ENCODE assay signal across 11 mouse cellular contexts in genomic region chr4:122902156-122902555, GRCm38 (mm10). TPM values are rescaled to one million over a fixed set of nuclear protein-coding genes. Genes with fewer than 3 reads are reported as not detected.
DNase-seq lines count a peak whose midpoint lies in the region; ATAC-seq and TF ChIP-seq lines count a peak whose summit lies in the region.
"Had no signal": no experiment of that assay in that cellular context is flagged by ENCODE, and none has a peak within 500 bp of the region (broad histone marks: within the 10 kb centered on the region; RNA-seq: fewer than 3 reads in every experiment).

No protein-coding gene starts in this region.

- H3K9ac ChIP-seq in lung, embryonic 14.5 days, result no peak overlapping the region
- H3K9ac ChIP-seq in hindbrain, embryonic 13.5 days, result no peak overlapping the region
- H3K9ac ChIP-seq: limb, embryonic 15.5 days; neural tube, embryonic 13.5 days had no signal

- intact Hi-C loops in gastrocnemius, postnatal 14 days (cut with DNase I; ENCODE audit: low total_unique reads), result no loop called here

- H3K27me3 ChIP-seq in lung, embryonic 14.5 days (ENCODE audit: insufficient read depth, low read length), result no peaks in the 10 kb centered on the region
- H3K27me3 ChIP-seq in hindbrain, embryonic 13.5 days, result no peaks in the 10 kb centered on the region
- H3K27me3 ChIP-seq: limb, embryonic 15.5 days; neural tube, embryonic 13.5 days had no signal

- no peaks in the 10 kb centered on the region for H3K9me3 ChIP-seq in lung, embryonic 14.5 days (ENCODE audit: low read depth, low read length)
- H3K9me3 ChIP-seq in hindbrain, embryonic 13.5 days, result no peaks in the 10 kb centered on the region
- H3K9me3 ChIP-seq: limb, embryonic 15.5 days; neural tube, embryonic 13.5 days had no signal

- no peak for ATAC-seq in lung, embryonic 14.5 days (ENCODE audit: insufficient read depth)
- peak; percentile 77 for ATAC-seq in megakaryocyte-erythroid progenitor cell, adult 5-6 weeks (replicated peaks; ENCODE audit: low FRiP score, low TSS enrichment, poor library complexity, severe bottlenecking)
- ATAC-seq in hindbrain, embryonic 13.5 days (ENCODE audit: low FRiP score), result no peak
- ATAC-seq: activated CD4-positive, CD25-positive, alpha-beta regulatory T cell, adult 4 months had no signal

- H3K36me3 ChIP-seq in lung, embryonic 14.5 days (ENCODE audit: insufficient read depth), result no peaks in the 10 kb centered on the region
- no peaks in the 10 kb centered on the region for H3K36me3 ChIP-seq in hindbrain, embryonic 13.5 days
- H3K36me3 ChIP-seq: limb, embryonic 15.5 days; neural tube, embryonic 13.5 days had no signal

- peak; percentile 43 for TF ChIP-seq CTCF in lung, embryonic 14.5 days (IDR thresholded peaks at IDR 0.05; ENCODE audit: low read depth)

- 20% methylated on average over 6 of the region's 6 CpGs for WGBS in lung, embryonic 14.5 days
- 29% methylated on average over 6 of the region's 6 CpGs for WGBS in hindbrain, embryonic 13.5 days

- no peak overlapping the region for H3K27ac ChIP-seq in lung, embryonic 14.5 days (ENCODE audit: low read depth)
- H3K27ac ChIP-seq in hindbrain, embryonic 13.5 days, result no peak overlapping the region
- H3K27ac ChIP-seq: limb, embryonic 15.5 days; neural tube, embryonic 13.5 days had no signal

- no peak overlapping the region for H3K4me2 ChIP-seq in lung, embryonic 14.5 days
- no peak overlapping the region for H3K4me2 ChIP-seq in hindbrain, embryonic 13.5 days
- H3K4me2 ChIP-seq: limb, embryonic 15.5 days; neural tube, embryonic 13.5 days had no signal

- DNase-seq in gastrocnemius, postnatal 14 days, result peak; percentile 22
- no peak for DNase-seq in gastrocnemius, adult 8-10 months (ENCODE audit: low spot score in 2 of 2)
- peak; percentile 35 for DNase-seq in lung, embryonic 14.5 days
- no peak for DNase-seq in lung, postnatal 14 days
- DNase-seq in R1 (ENCODE audit: low read depth, low spot score), result peak; percentile 54
- DNase-seq in frontal cortex, adult 2 months (ENCODE audit: extremely low spot score in 1 of 2, low spot score in 1 of 2), result no peak

- H3K4me3 ChIP-seq in lung, embryonic 14.5 days (ENCODE audit: low read depth, low read length), result no peak overlapping the region
- no peak overlapping the region for H3K4me3 ChIP-seq in hindbrain, embryonic 13.5 days
- H3K4me3 ChIP-seq: limb, embryonic 15.5 days; neural tube, embryonic 13.5 days had no signal

- H3K4me1 ChIP-seq in lung, embryonic 14.5 days (ENCODE audit: insufficient read depth), result no peaks in the 10 kb centered on the region
- no peaks in the 10 kb centered on the region for H3K4me1 ChIP-seq in hindbrain, embryonic 13.5 days (replicated peaks)
- H3K4me1 ChIP-seq: limb, embryonic 15.5 days; neural tube, embryonic 13.5 days had no signal

RNA-seq across cellular contexts. Expression of gene Cap1, which starts 16.3 kb away (rescaled TPM):
- 10 to 100 TPM; 33.4 to 39.2 TPM for total RNA-seq in gastrocnemius, postnatal 14 days (2021)
- 10 to 100 TPM; 12.5 to 20.2 (median 18.9) TPM for total RNA-seq in gastrocnemius, adult 8-10 months (2022)
- polyA plus RNA-seq in lung, embryonic 14.5 days (2014; fragmentation: Nextera tagmentation; extraction: Ambion mirVana), result 79.9 and 80.6 TPM in 2 replicates
- total RNA-seq in megakaryocyte-erythroid progenitor cell, adult 5-6 weeks (2014; fragmentation: Nextera tagmentation), result 50.7 and 56.5 TPM in 2 replicates
- total RNA-seq in megakaryocyte-erythroid progenitor cell, adult 5-6 weeks (2017), result 80.5 and 95.8 TPM in 2 replicates
- polyA plus RNA-seq in frontal cortex, adult 2 months (2012; rRNA removed), result 142 and 146 TPM in 2 replicates
- polyA plus RNA-seq in hindbrain, embryonic 13.5 days (2015; fragmentation: Nextera tagmentation; extraction: Ambion mirVana), result 76.0 and 82.5 TPM in 2 replicates

RNA-seq across cellular contexts. Expression of gene Mfsd2a, which starts 58.8 kb away (rescaled TPM):
- under 1 TPM; 0.24 to 0.68 TPM for total RNA-seq in gastrocnemius, postnatal 14 days (2021)
- not detected for total RNA-seq in gastrocnemius, adult 8-10 months (2022)
- polyA plus RNA-seq in lung, embryonic 14.5 days (2014; fragmentation: Nextera tagmentation; extraction: Ambion mirVana), result 1.1 and 1.4 TPM in 2 replicates
- total RNA-seq in megakaryocyte-erythroid progenitor cell, adult 5-6 weeks (2014; fragmentation: Nextera tagmentation), result not detected in 2 replicates
- total RNA-seq in megakaryocyte-erythroid progenitor cell, adult 5-6 weeks (2017), result not detected in 2 replicates
- 40.7 and 40.8 TPM in 2 replicates for polyA plus RNA-seq in frontal cortex, adult 2 months (2012; rRNA removed)
- polyA plus RNA-seq in hindbrain, embryonic 13.5 days (2015; fragmentation: Nextera tagmentation; extraction: Ambion mirVana), result 29.6 and 36.7 TPM in 2 replicates

Comparison
In these comparisons a context has a peak if more than half of its experiments do, and no peak if none do; other contexts are left out.
1. DNase-seq: peak in gastrocnemius, postnatal 14 days (single experiment), lung, embryonic 14.5 days (single experiment) and R1 (single experiment); none in gastrocnemius, adult 8-10 months (0 of 2), lung, postnatal 14 days (single experiment) and frontal cortex, adult 2 months (0 of 2).